Mouse (Mus musculus): ENCODE results near the gene Ccdc173. TPM values are rescaled to one million over a fixed set of nuclear protein-coding genes. Genes with fewer than 3 reads are reported as not detected.
"Not testable (repeated sequence)": the region's sequence is repeated elsewhere in the genome, so short reads cannot be mapped to it uniquely, and the experiment has no call there.

Ccdc173 gene
- polyA plus RNA-seq, 1 experiment = 0.54 TPM

DNA sequence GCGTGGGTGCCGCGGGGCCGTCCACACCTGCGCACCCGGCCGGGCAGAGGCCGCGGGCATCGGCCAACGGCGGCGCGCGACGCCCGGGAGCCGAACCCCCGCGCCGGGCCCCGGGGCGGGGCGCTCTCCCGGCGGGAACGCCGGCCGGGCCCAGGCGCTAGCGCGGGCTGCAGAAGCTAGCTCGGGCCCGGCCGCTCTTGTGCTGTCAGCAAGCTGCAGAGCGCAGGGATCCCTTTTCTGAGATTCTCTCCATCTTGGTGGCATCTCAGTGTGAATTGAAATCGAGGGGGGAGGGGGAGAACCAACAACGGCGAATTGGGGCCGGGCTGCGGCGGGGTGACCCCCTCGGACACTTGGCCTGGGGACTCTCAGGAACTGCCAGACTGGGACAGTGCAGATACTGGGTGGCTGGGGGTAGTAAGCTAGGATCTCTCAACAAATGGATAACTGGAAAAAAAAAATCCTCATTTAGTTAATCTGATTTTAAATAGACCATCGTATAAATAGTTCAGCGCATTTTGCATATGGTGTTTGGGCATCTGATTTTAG is 33.8 kb upstream of the Ccdc173 start:
- H3K9me3 ChIP-seq = no peaks in the 10 kb centered on the region
- H3K27me3 ChIP-seq (replicated peaks) = no peaks in the 10 kb centered on the region
- H3K4me3 ChIP-seq (replicated peaks) = peak overlapping the region; percentile 92
- TF ChIP-seq GATA1 (IDR thresholded peaks at IDR 0.05; ENCODE audit: borderline replicate concordance, low read length) (no peak), FLI1 (IDR thresholded peaks at IDR 0.05; ENCODE audit: low read length) (no peak)
- H3K4me1 ChIP-seq = peaks cover 45% of the 10 kb centered on the region
- peaks cover 24% of the 10 kb centered on the region for H3K36me3 ChIP-seq (replicated peaks; ENCODE audit: low read length)

DNA sequence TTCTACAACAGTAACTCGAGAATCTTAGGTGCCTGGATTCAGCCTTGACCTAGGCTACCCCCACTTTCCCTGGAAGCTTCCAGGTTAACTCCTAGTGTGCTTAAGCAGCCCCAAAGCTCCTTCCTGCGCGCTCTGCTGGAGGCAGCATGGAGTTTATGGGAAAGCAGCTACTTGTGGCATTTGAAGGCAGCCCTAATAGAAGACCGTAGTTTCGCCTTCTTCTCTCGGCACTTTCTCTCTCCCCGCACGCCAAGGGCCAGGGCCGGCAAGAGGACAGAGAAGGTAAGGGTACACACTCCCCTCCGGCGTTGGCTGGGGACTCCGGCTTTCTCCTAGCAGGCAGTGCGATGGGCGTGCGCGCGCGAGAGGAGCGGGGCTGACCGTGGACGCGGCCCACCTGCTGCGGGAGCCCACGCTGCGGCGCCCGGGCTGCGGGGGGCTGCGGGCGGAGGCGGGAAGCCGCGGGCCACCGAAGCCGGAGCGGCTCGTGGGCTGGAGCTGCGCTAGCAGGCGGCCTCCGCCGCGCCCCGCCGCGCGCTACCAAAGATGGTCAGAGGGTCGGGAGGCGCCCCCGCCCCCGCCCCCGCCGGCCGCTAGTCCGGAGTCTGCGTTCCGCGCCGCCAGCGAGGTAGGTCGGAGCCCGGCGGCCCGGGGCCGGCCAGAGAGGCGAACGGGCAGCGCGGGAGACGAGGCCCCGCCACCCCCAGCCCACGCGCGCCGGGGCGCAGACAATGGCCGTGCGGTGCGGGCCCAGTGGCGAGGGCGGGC is 33.2 kb upstream of the Ccdc173 start:
- Histone ChIP-seq H3K4me1 (peaks cover 48% of the 10 kb centered on the region), H3K9me3 (no peaks in the 10 kb centered on the region), H3K27me3 (replicated peaks) (no peaks in the 10 kb centered on the region), H3K36me3 (replicated peaks; ENCODE audit: low read length) (peaks cover 19% of the 10 kb centered on the region), H3K4me3 (replicated peaks) (peak overlapping the region; percentile 92)
- TF ChIP-seq GATA1 (IDR thresholded peaks at IDR 0.05; ENCODE audit: borderline replicate concordance, low read length) (no peak), FLI1 (IDR thresholded peaks at IDR 0.05; ENCODE audit: low read length) (no peak)

DNA sequence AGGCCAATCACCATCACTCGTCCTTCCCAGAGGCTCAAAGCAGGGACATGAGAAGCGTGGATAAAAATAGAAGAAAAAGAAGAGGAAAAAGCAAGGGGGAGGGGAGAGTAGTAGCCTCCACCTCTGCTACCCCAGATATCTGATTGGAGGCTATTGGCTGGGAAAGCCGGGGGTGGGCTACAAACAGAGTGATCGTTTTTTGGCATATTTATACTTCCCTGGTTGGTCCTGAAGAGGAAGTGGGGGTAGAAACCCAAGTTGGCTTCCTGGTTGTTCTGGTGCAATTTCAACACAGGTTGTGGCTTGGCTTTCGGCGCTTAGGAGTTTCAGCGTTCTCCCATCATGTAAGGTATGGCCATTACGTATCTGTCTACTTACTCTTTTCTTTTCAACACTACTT is 32.3 kb upstream of the Ccdc173 start, which contains the start of gene Klhl23:
TSS of gene Klhl23 (plus strand) at position 234 of the 400 bp plus-strand sequence.
- peak within 1 kb of the TSS; percentile 92 for H3K4me3 ChIP-seq (replicated peaks)
- no peaks in the 10 kb centered on the region for H3K9me3 ChIP-seq
- TF ChIP-seq GATA1 (IDR thresholded peaks at IDR 0.05; ENCODE audit: borderline replicate concordance, low read length) (no peak), FLI1 (IDR thresholded peaks at IDR 0.05; ENCODE audit: low read length) (no peak)
- no peaks in the 10 kb centered on the region for H3K27me3 ChIP-seq (replicated peaks)
- H3K36me3 ChIP-seq (replicated peaks; ENCODE audit: low read length) = peaks cover 17% of the 10 kb centered on the region
- H3K4me1 ChIP-seq = peaks cover 49% of the 10 kb centered on the region

DNA sequence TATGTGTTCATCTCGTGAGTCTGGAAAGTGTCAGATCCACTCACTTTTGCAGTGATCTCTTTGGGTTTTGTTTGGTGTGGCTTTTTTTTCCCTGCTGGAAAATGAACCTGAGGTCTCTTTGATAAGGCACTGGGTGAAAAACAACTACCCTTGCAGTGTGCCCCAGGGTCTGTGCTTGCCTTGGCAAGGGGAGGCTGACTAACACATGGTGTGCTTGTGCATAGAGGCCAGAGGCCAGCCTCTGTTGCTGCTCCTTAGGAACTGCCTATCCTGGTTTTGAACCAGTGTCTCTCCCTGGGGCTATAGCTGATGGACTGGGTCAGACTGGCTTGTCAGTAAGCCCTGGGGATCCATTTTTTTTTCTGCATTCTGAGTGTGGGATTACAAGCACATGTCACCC is 30.8 kb upstream of the Ccdc173 start:
- peaks cover 51% of the 10 kb centered on the region for H3K4me1 ChIP-seq
- H3K9me3 ChIP-seq = no peaks in the 10 kb centered on the region
- H3K27me3 ChIP-seq (replicated peaks) = no peaks in the 10 kb centered on the region
- H3K4me3 ChIP-seq (replicated peaks) = no peak overlapping the region
- TF ChIP-seq FLI1 (IDR thresholded peaks at IDR 0.05; ENCODE audit: low read length) = no peak
- TF ChIP-seq GATA1 (IDR thresholded peaks at IDR 0.05; ENCODE audit: borderline replicate concordance, low read length) = no peak
- H3K36me3 ChIP-seq (replicated peaks; ENCODE audit: low read length) = peaks cover 7% of the 10 kb centered on the region

DNA sequence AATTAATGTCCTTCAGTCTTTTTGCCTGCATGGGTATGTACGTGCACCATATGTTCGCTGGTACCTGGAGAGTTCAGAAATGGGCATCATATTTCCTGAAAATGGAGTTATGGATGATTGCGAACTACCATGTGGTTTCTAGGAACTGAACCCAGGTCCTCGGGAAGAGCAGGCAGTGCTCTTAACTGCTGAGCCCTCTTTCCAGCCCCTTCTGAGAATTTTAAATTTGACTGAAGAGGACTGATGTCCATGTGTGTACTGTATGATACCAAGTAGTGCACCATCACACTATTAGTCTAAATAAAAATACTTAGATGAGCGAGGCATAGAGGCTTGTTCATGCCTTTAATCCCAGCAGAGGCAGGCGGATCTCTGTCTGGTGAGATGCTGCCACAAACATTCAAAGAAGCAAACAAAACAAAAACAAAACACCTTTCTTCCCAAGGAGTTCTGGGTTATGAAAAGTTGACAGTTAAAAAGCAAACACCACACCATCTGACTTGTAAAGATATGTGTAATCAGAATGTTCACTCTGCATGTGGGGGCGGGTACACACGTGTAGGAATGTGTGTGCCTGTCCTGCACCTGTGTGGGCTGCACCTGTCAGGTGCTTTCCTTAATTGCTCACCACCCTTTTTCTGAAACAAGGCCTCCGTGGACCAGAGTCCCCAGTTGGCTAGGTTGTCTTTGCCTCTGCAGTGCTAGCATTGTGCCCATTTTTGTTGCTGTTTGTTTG is 29.1 kb upstream of the Ccdc173 start:
- peaks cover 41% of the 10 kb centered on the region for H3K4me1 ChIP-seq
- H3K4me3 ChIP-seq (replicated peaks) = no peak overlapping the region
- no peaks in the 10 kb centered on the region for H3K9me3 ChIP-seq
- H3K27me3 ChIP-seq (replicated peaks) = no peaks in the 10 kb centered on the region
- TF ChIP-seq FLI1 (IDR thresholded peaks at IDR 0.05; ENCODE audit: low read length) (no peak), GATA1 (IDR thresholded peaks at IDR 0.05; ENCODE audit: borderline replicate concordance, low read length) (no peak)
- H3K36me3 ChIP-seq (replicated peaks; ENCODE audit: low read length) = no peaks in the 10 kb centered on the region

DNA sequence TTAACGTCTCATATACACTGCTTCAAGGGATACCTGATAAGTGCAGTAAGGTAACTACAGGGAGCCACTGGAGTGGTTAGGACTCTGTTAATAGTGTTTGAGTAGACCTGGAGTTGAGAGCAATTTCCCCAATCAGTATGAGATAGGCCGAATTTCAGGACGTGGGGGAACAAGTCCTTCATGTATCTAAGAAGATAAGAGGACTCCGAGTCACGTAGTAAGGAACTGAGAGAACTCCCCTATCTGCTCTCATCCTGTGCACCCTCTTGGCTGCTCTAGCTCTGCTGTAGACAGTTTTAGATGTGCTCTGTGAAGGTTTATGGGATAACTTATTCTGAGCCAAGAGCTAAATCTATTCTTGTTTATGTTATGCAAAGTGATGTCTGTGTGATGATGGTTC is 27.2 kb upstream of the Ccdc173 start:
- no peaks in the 10 kb centered on the region for H3K9me3 ChIP-seq
- H3K36me3 ChIP-seq (replicated peaks; ENCODE audit: low read length) = no peaks in the 10 kb centered on the region
- no peak for TF ChIP-seq FLI1 (IDR thresholded peaks at IDR 0.05; ENCODE audit: low read length)
- TF ChIP-seq GATA1 (IDR thresholded peaks at IDR 0.05; ENCODE audit: borderline replicate concordance, low read length) = no peak
- peaks cover 26% of the 10 kb centered on the region for H3K4me1 ChIP-seq
- H3K27me3 ChIP-seq (replicated peaks) = no peaks in the 10 kb centered on the region
- peak overlapping the region; percentile 4 for H3K4me3 ChIP-seq (replicated peaks)

DNA sequence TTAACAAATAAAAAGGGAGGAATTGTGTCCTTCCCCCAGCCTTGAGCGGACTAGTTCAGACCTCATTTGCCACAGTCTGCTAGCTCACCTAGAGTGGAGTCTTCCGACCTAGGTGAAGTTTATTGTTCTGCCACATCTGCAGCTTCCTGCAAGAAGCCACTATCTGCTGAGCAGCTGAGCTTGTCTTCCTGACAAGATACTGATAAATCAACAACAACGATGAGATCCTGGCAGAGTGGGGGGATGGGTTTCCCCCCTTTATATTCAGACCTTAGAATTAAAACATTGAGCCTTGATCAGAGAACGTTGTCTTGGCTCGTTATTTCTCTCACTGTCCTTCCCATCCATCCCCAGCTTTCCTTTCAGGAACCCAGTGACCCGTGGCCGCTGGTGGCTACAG is 22.0 kb upstream of the Ccdc173 start:
- not testable (repeated sequence) for H3K4me3 ChIP-seq (replicated peaks); H3K36me3 ChIP-seq (replicated peaks; ENCODE audit: low read length); H3K27me3 ChIP-seq (replicated peaks); H3K4me1 ChIP-seq; H3K9me3 ChIP-seq

DNA sequence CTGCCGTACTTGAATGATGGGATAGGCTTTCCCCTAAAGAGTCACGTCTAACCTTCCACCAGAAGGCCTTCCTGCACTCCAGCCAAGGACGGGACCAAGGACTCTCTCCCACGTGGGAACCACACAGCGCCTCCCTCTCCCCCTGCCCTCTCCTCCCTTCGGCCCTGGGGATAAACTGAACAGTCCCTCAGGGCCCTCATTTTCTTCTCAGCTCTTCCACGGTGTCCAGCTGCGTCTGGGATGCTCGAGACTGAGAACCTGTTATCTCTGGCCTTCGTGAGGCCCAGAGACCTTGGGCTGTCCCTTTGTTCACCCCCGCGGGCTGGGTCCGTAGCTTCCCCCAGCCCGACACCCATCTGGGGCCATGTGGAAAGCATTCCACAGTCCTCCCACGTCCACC is 20.8 kb upstream of the Ccdc173 start:
- Histone ChIP-seq H3K9me3 (no peaks in the 10 kb centered on the region), H3K4me3 (replicated peaks) (no peak overlapping the region), H3K36me3 (replicated peaks; ENCODE audit: low read length) (no peaks in the 10 kb centered on the region), H3K27me3 (replicated peaks) (no peaks in the 10 kb centered on the region), H3K4me1 (peaks cover 4% of the 10 kb centered on the region; the same call in 1 of the 2 replicates)
- TF ChIP-seq FLI1 (IDR thresholded peaks at IDR 0.05; ENCODE audit: low read length) = no peak
- TF ChIP-seq GATA1 (IDR thresholded peaks at IDR 0.05; ENCODE audit: borderline replicate concordance, low read length) = no peak

DNA sequence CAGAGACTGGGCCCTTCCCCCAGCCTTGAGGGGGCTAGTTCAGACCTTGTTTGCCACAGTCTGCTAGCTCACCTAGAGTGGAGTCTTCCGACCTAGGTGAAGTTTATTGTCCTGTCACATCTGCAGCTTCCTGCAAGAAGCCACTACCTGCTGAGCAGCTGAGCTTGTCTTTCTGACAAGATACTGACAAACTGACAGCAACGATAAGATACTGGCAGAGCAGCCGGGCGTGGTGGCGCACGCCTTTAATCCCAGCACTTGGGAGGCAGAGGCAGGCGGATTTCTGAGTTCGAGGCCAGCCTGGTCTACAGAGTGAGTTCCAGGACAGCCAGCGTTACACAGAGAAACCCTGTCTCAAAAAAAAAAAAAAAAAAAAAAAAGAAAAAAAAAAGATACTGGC is 15.3 kb upstream of the Ccdc173 start:
- not testable (repeated sequence) for H3K36me3 ChIP-seq (replicated peaks; ENCODE audit: low read length); H3K27me3 ChIP-seq (replicated peaks); H3K9me3 ChIP-seq; H3K4me3 ChIP-seq (replicated peaks)
- peaks cover 12% of the 10 kb centered on the region for H3K4me1 ChIP-seq

DNA sequence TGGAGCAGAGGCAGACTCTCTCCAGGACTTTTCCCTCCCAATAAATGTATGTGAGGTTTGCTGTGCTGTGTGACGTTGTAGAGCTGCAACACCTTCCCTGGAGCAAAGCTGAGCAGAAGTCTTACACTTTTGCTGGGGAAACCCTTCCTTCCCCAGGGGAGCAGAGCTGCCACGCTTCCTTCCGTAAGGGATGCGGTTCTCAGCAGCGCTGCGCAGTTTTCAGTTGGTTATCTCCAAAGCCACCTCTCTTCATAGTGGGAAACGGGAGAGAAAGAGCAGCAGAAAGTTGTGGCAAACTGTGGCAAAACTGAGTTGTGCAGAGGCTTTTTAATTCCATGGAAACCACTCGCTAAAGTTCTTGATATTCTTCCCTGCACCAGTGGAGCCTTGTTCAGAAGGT is 14.4 kb upstream of the Ccdc173 start:
- Histone ChIP-seq H3K4me1 (peaks cover 12% of the 10 kb centered on the region), H3K27me3 (replicated peaks) (no peaks in the 10 kb centered on the region), H3K36me3 (replicated peaks; ENCODE audit: low read length) (no peaks in the 10 kb centered on the region), H3K9me3 (peaks cover 5% of the 10 kb centered on the region; the same call in 1 of the 2 replicates), H3K4me3 (replicated peaks) (no peak overlapping the region)
- TF ChIP-seq FLI1 (IDR thresholded peaks at IDR 0.05; ENCODE audit: low read length) = no peak
- no peak for TF ChIP-seq GATA1 (IDR thresholded peaks at IDR 0.05; ENCODE audit: borderline replicate concordance, low read length)
